Mouse (Mus musculus) kidney, embryonic 14.5 days (tissue): ENCODE measurements around the gene Hmgb1. TPM values are rescaled to one million over a fixed set of nuclear protein-coding genes. Genes with fewer than 3 reads are reported as not detected.

Source experiments
- ATAC-seq: fragments of 200-750 bp; cut with Nextera tagmentation; 2 replicates; pipeline ENCODE4 v1.8.0; 2017; ENCODE audit warnings: moderate number of reproducible peaks, mild to moderate bottlenecking, moderate TSS enrichment, moderate library complexity; ENCODE audit not compliant: low FRiP score, low TSS enrichment
- H3K27ac ChIP-seq: fragments of 300-500 bp; sonication (generic); 2 replicates; pipeline ENCODE4 v1.5.1; 2014; ENCODE audit warnings: low read depth, mild to moderate bottlenecking, low read length, moderate library complexity, mixed read lengths
- H3K27me3 ChIP-seq: fragments of 300-500 bp; sonication (generic); 2 replicates; pipeline ENCODE4 v1.6.1; 2014; ENCODE audit warnings: mild to moderate bottlenecking, low read length; ENCODE audit not compliant: control insufficient read depth, insufficient read depth
- H3K36me3 ChIP-seq: fragments of 300-500 bp; sonication (generic); 2 replicates; pipeline ENCODE4 v1.6.1; 2014; ENCODE audit warnings: low read length, mixed read lengths; ENCODE audit not compliant: control insufficient read depth, insufficient read depth
- H3K4me1 ChIP-seq: fragments of 300-500 bp; sonication (generic); 2 replicates; pipeline ENCODE4 v1.6.1; 2014; ENCODE audit warnings: low read length, mixed read lengths; ENCODE audit not compliant: control insufficient read depth, insufficient read depth
- H3K4me2 ChIP-seq: fragments of 300-500 bp; sonication (generic); replicated peaks from 2 replicates; pipeline ENCODE4 v1.6.1; 2014; ENCODE audit warnings: low read depth, mild to moderate bottlenecking, low read length
- H3K4me3 ChIP-seq: fragments of 300-500 bp; sonication (generic); 2 replicates; pipeline ENCODE4 v1.5.1; 2014; ENCODE audit warnings: mild to moderate bottlenecking, low read length
- H3K9ac ChIP-seq: fragments of 300-500 bp; sonication (generic); 2 replicates; pipeline ENCODE4 v1.6.1; 2014; ENCODE audit warnings: low read depth, mild to moderate bottlenecking, low read length, moderate library complexity
- H3K9me3 ChIP-seq: fragments of 300-500 bp; sonication (generic); 2 replicates; pipeline ENCODE4 v1.6.1; 2016; ENCODE audit warnings: low read length; ENCODE audit not compliant: control insufficient read depth
- WGBS: fragments of 180-500 bp; shearing (Covaris S2); extraction: QIAGEN DNeasy Blood & Tissue Kit; methylation state at CpG from one replicate; pipeline ENCODE4 v1.1.7; 2014; 5-methylcytosine and 5-hydroxymethylcytosine counted together
- polyA plus RNA-seq: library from polyadenylated mRNA; unstranded; fragments of >200 nt; fragmentation: Nextera tagmentation; extraction: Ambion mirVana; gene quantifications from 2 replicates; pipeline ENCODE4 v1.2.1, GENCODE M21; 2014

The Hmgb1 gene
- polyA plus RNA-seq, 1 experiment from 2014 or later, result 1,862 TPM

GRCm38 (mm10) chr5:149202941-149203340, 18.7 kb upstream of the Hmgb1 start:
- Histone ChIP-seq H3K4me2 (no peak overlapping the region), H3K9ac (no peak overlapping the region), H3K4me3 (no peak overlapping the region), H3K36me3 (peaks cover 68% of the 10 kb centered on the region), H3K27ac (no peak overlapping the region), H3K9me3 (no peaks in the 10 kb centered on the region), H3K27me3 (no peaks in the 10 kb centered on the region), H3K4me1 (peaks cover 4% of the 10 kb centered on the region; the same call in 1 of the 2 replicates)
- WGBS, result 67% methylated on average over 5 of the region's 5 CpGs
- ATAC-seq, result no peak

DNA sequence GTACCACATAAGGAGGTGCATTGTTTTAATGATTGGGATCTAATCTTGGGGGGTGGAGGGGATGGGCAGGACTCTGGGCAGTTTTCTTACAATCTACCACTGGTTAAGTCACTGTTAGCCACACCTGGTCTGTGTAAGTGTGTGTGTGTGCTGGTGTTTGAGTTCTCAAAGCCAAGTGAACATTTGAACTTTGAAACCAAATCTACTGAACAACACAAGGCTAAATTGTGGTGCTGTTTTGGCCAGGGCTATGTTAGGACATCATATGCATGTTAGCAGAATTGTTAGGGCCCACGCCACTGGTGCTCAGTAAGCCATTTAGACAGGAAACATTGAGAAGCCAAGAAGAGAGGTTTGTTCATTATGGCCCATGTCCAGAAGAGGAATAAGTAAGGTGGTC, 14.5 kb upstream of the Hmgb1 start:
- H3K4me3 ChIP-seq, result no peak overlapping the region
- 92% methylated on average over 1 of the region's 1 CpGs for WGBS
- peaks cover 4% of the 10 kb centered on the region; the same call in 1 of the 2 replicates for H3K4me1 ChIP-seq
- H3K9ac ChIP-seq, result no peak overlapping the region
- ATAC-seq, result no peak
- H3K9me3 ChIP-seq, result no peaks in the 10 kb centered on the region
- no peaks in the 10 kb centered on the region for H3K27me3 ChIP-seq
- peaks cover 70% of the 10 kb centered on the region for H3K36me3 ChIP-seq
- no peak overlapping the region for H3K27ac ChIP-seq
- no peak overlapping the region for H3K4me2 ChIP-seq

GRCm38 (mm10) chr5:149196611-149197010, 12.3 kb upstream of the Hmgb1 start:
- H3K4me2 ChIP-seq, result no peak overlapping the region
- H3K4me1 ChIP-seq, result no peaks in the 10 kb centered on the region
- H3K36me3 ChIP-seq, result peaks cover 63% of the 10 kb centered on the region
- H3K27ac ChIP-seq, result no peak overlapping the region
- H3K9ac ChIP-seq, result no peak overlapping the region
- H3K4me3 ChIP-seq, result no peak overlapping the region
- 0% methylated on average over 1 of the region's 1 CpGs for WGBS
- ATAC-seq, result no peak
- no peaks in the 10 kb centered on the region for H3K27me3 ChIP-seq
- H3K9me3 ChIP-seq, result no peaks in the 10 kb centered on the region

GRCm38 (mm10) chr5:149190160-149190559, 5.9 kb upstream of the Hmgb1 start:
- no peak overlapping the region for H3K4me3 ChIP-seq
- H3K36me3 ChIP-seq, result peaks cover 59% of the 10 kb centered on the region
- no peaks in the 10 kb centered on the region for H3K9me3 ChIP-seq
- H3K9ac ChIP-seq, result no peak overlapping the region
- H3K27me3 ChIP-seq, result no peaks in the 10 kb centered on the region
- no peak overlapping the region for H3K27ac ChIP-seq
- H3K4me2 ChIP-seq, result no peak overlapping the region
- no peak for ATAC-seq
- H3K4me1 ChIP-seq, result peaks cover 13% of the 10 kb centered on the region
- 95% methylated on average over 1 of the region's 1 CpGs for WGBS

- Histone ChIP-seq H3K4me3 (peak overlapping the region; percentile 87), H3K36me3 (peaks cover 26% of the 10 kb centered on the region), H3K9me3 (no peaks in the 10 kb centered on the region), H3K4me1 (peaks cover 13% of the 10 kb centered on the region), H3K9ac (peak overlapping the region; percentile 32; the same call in 1 of the 2 replicates), H3K4me2 (peak overlapping the region; percentile 79), H3K27me3 (no peaks in the 10 kb centered on the region), H3K27ac (no peak overlapping the region)
- WGBS, result 70% methylated on average over 3 of the region's 3 CpGs
- ATAC-seq, result no peak
These were observed 1.5 kb upstream of the Hmgb1 start for GRCm38 (mm10) chr5:149185806-149186205.

DNA sequence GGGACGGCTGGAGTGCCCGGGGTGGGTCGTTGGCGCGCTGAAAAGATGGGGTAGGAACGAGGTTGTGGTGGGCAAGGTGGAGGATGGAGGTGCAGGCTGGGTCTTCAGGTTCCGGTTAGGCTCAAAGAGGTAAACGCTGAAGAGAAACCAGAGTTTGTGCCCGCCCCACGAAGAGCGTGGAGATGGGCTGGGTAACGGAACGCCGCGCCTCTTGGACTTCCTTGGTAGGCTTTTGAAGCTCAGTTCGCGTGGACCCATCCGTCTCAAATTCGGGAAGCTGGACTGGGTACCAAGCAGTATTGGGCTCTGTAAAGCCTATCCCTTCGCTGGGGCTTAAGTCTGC, 526 bp upstream of the Hmgb1 start:
- under 1% methylated on average over 20 of the region's 20 CpGs for WGBS
- no peak for ATAC-seq
- Histone ChIP-seq H3K4me2 (peak overlapping the region; percentile 79), H3K36me3 (peaks cover 16% of the 10 kb centered on the region), H3K27me3 (no peaks in the 10 kb centered on the region), H3K9me3 (no peaks in the 10 kb centered on the region), H3K9ac (peak overlapping the region; percentile 81), H3K4me1 (peaks cover 13% of the 10 kb centered on the region), H3K4me3 (peak overlapping the region; percentile 87), H3K27ac (peak overlapping the region; percentile 87)

DNA sequence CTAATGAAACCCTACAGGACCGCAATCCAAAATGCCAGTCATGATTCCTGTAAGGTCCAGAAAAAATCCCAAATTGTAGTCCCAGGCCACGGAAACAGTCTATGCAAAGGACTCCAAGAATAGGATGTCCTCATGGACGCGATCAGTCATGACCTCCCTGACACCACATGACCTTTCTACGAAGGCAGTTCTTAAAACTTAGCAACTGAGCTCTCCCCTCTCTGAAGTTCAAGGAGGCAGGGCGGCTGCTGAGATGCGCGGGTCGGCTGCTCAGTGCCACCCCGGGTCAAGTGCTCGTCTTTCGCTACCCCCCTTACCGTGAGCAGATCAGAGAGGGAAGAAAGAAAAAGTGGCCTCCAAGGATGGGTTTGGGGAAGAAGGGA, 577 bp downstream of the Hmgb1 start:
- H3K4me1 ChIP-seq, result peaks cover 13% of the 10 kb centered on the region
- H3K27ac ChIP-seq, result peak overlapping the region; percentile 96
- H3K36me3 ChIP-seq, result peaks cover 6% of the 10 kb centered on the region; the same call in 1 of the 2 replicates
- H3K4me3 ChIP-seq, result peak overlapping the region; percentile 67
- WGBS, result under 1% methylated on average over 13 of the region's 13 CpGs
- ATAC-seq, result no peak; the same call in 1 of the 2 replicates
- no peaks in the 10 kb centered on the region for H3K9me3 ChIP-seq
- H3K27me3 ChIP-seq, result no peaks in the 10 kb centered on the region
- H3K4me2 ChIP-seq, result peak overlapping the region; percentile 53
- H3K9ac ChIP-seq, result peak overlapping the region; percentile 88

DNA sequence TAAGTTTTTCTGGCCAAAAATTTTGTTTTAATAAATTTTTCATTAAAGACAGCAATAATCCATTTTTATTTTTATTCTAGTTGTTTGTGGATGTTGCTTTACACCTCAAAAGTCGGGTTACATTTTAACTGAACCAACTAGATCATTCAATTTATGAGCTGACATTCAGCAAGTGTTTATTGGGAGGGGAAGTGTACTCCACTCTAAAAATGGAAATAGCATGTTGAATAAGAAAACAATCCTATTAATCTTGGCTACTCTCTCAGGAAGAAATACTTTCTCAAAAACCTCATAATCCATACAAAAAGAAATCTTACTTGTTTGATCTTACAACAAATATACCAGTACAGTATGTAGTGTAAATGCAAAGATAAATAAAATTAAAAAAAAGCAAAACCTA, 1.2 kb downstream of the Hmgb1 start:
- no peak for ATAC-seq
- Histone ChIP-seq H3K4me2 (peak overlapping the region; percentile 53), H3K27ac (peak overlapping the region; percentile 96), H3K9me3 (no peaks in the 10 kb centered on the region), H3K4me1 (peaks cover 13% of the 10 kb centered on the region), H3K27me3 (no peaks in the 10 kb centered on the region), H3K4me3 (peak overlapping the region; percentile 67), H3K36me3 (peaks cover 4% of the 10 kb centered on the region; the same call in 1 of the 2 replicates), H3K9ac (peak overlapping the region; percentile 88; the same call in 1 of the 2 replicates)
- WGBS, result 19% methylated on average over 1 of the region's 1 CpGs

GRCm38 (mm10) chr5:149182186-149182870, 2.0 kb downstream of the Hmgb1 start:
- WGBS, result 84% methylated on average over 5 of the region's 5 CpGs
- Histone ChIP-seq H3K9me3 (no peaks in the 10 kb centered on the region), H3K4me1 (peaks cover 13% of the 10 kb centered on the region), H3K27ac (no peak overlapping the region), H3K27me3 (no peaks in the 10 kb centered on the region), H3K4me3 (no peak overlapping the region), H3K9ac (no peak overlapping the region), H3K4me2 (no peak overlapping the region), H3K36me3 (peaks cover 3% of the 10 kb centered on the region; the same call in 1 of the 2 replicates)
- ATAC-seq, result no peak
